Mouse (Mus musculus): ENCODE results near the gene Sncg. TPM values are rescaled to one million over a fixed set of nuclear protein-coding genes. Genes with fewer than 3 reads are reported as not detected.

Gene Sncg
- total and polyA plus RNA-seq, 3 experiments = 0.21 to 0.50 (median 0.27) TPM

GRCm38 (mm10) chr14:34326606-34327005, 48.0 kb downstream of the Sncg start:
- H3K4me3 ChIP-seq (replicated peaks in 1 of 3; ENCODE audit: low read depth in 2 of 3, low read length in 2 of 3, poor library complexity in 1 of 3) = no peak overlapping the region
- DNase-seq (ENCODE audit: extremely low read depth) = peak; percentile 35
- no peaks in the 10 kb centered on the region for H3K27me3 ChIP-seq (replicated peaks)
- H3K79me2 ChIP-seq (replicated peaks; ENCODE audit: control insufficient read depth, extremely low read depth, insufficient read depth, poor library complexity, severe bottlenecking) = no peaks in the 10 kb centered on the region
- dilution Hi-C loops (cut with MboI; ENCODE audit: extremely low pct_ligation_motif_present, extremely low pct_unique_long_range_greater_than_20kb, low sequenced_read_pairs) (no loop called here), in situ Hi-C loops (cut with MboI; ENCODE audit: low pct_ligation_motif_present, low pct_unique_long_range_greater_than_20kb, low sequenced_read_pairs) (no loop called here)
- peaks cover 44 to 80% of the 10 kb centered on the region in 2 experiments for H3K36me3 ChIP-seq (replicated peaks in 1 of 2; ENCODE audit: control insufficient read depth in 1 of 2, insufficient read depth in 1 of 2, low read length in 1 of 2)
- peaks cover 0 to 12% of the 10 kb centered on the region in 2 experiments; a peak in 1 of 4 replicates for H3K4me1 ChIP-seq (ENCODE audit: control insufficient read depth in 1 of 2, insufficient read depth in 2 of 2)
- no peak overlapping the region for H3K27ac ChIP-seq (ENCODE audit: insufficient read depth, low read depth)
- TF ChIP-seq USF1 (IDR thresholded peaks at IDR 0.05; ENCODE audit: low read depth, low read length) = no peak
- TF ChIP-seq IRF4 (IDR thresholded peaks at IDR 0.05; ENCODE audit: low read depth, low read length) = peak; percentile 55
- peak; percentile 62; the same call in 1 of the 2 replicates for TF ChIP-seq EP300 (IDR thresholded peaks at IDR 0.05; ENCODE audit: low read length)
- no peak overlapping the region for H3K9ac ChIP-seq (ENCODE audit: insufficient read depth, low read depth)
- no peaks in the 10 kb centered on the region for H3K9me3 ChIP-seq (replicated peaks; ENCODE audit: low read length)
- H3K4me2 ChIP-seq (ENCODE audit: insufficient read depth, low read depth, poor library complexity, severe bottlenecking) = no peak overlapping the region

- H3K27me3 ChIP-seq (replicated peaks) = no peaks in the 10 kb centered on the region
- H3K4me2 ChIP-seq (ENCODE audit: insufficient read depth, low read depth, poor library complexity, severe bottlenecking) = no peak overlapping the region
Measured at GRCm38 (mm10) chr14:34323576-34324085, 51.0 kb downstream of the Sncg start.

More at GRCm38 (mm10) chr14:34323576-34324085, 51.0 kb downstream of the Sncg start:
- TF ChIP-seq TBP (conservative IDR thresholded peaks at IDR 0.05; ENCODE audit: low read depth, low read length) (no peak), BHLHE40 (IDR thresholded peaks at IDR 0.05; ENCODE audit: low read depth, low read length) (no peak), POLR2AphosphoS2 (IDR thresholded peaks at IDR 0.05; ENCODE audit: low read depth, low read length) (no peak), GABPA (IDR thresholded peaks at IDR 0.05; ENCODE audit: insufficient replicate concordance, low read depth, low read length) (no peak), EP300 (IDR thresholded peaks at IDR 0.05; ENCODE audit: low read length) (no peak)
- Histone ChIP-seq H3K9ac (ENCODE audit: insufficient read depth, low read depth) (no peak overlapping the region), H3K4me1 (ENCODE audit: control insufficient read depth in 1 of 2, insufficient read depth in 2 of 2) (peaks cover 0 to 12% of the 10 kb centered on the region in 2 experiments; a peak in 1 of 4 replicates), H3K79me2 (replicated peaks; ENCODE audit: control insufficient read depth, extremely low read depth, insufficient read depth, poor library complexity, severe bottlenecking) (no peaks in the 10 kb centered on the region; the same call in 1 of the 2 replicates), H3K4me3 (replicated peaks in 1 of 3; ENCODE audit: low read depth in 2 of 3, low read length in 2 of 3, poor library complexity in 1 of 3) (no peak overlapping the region), H3K9me3 (replicated peaks; ENCODE audit: low read length) (no peaks in the 10 kb centered on the region), H3K36me3 (replicated peaks in 1 of 2; ENCODE audit: control insufficient read depth in 1 of 2, insufficient read depth in 1 of 2, low read length in 1 of 2) (peaks cover 34 to 77% of the 10 kb centered on the region in 2 experiments), H3K27ac (ENCODE audit: insufficient read depth, low read depth) (no peak overlapping the region)
- dilution Hi-C loops (cut with MboI; ENCODE audit: extremely low pct_ligation_motif_present, extremely low pct_unique_long_range_greater_than_20kb, low sequenced_read_pairs) = no loop called here
- in situ Hi-C loops (cut with MboI; ENCODE audit: low pct_ligation_motif_present, low pct_unique_long_range_greater_than_20kb, low sequenced_read_pairs) = no loop called here
- no peak for DNase-seq (ENCODE audit: extremely low read depth)

Other genes starting within 250 kb of the Sncg start
- 0.04 TPM in 2 replicates for gene Npy4r, start 222.3 kb downstream of the Sncg start, total RNA-seq (2012; rRNA removed)
- gene Npy4r, start 222.3 kb downstream of the Sncg start, total RNA-seq (2014; rRNA removed) = not detected in 2 replicates
- not detected in 2 replicates for gene Npy4r, start 222.3 kb downstream of the Sncg start, polyA plus RNA-seq (2012; ENCODE audit: insufficient read length, low read depth)
- 0.21 and 0.80 TPM in 2 replicates for gene Gprin2, start 173.1 kb downstream of the Sncg start, total RNA-seq (2012; rRNA removed)
- gene Gprin2, start 173.1 kb downstream of the Sncg start, total RNA-seq (2014; rRNA removed) = 0.01 and 0.04 TPM in 2 replicates
- gene Gprin2, start 173.1 kb downstream of the Sncg start, polyA plus RNA-seq (2012; ENCODE audit: insufficient read length, low read depth) = 0.05 and 0.16 TPM in 2 replicates
- not detected in 2 replicates for gene Syt15, start 155.2 kb downstream of the Sncg start, total RNA-seq (2012; rRNA removed)
- gene Syt15, start 155.2 kb downstream of the Sncg start, total RNA-seq (2014; rRNA removed) = not detected in 2 replicates
- gene Syt15, start 155.2 kb downstream of the Sncg start, polyA plus RNA-seq (2012; ENCODE audit: insufficient read length, low read depth) = 0.10 TPM in 1 of 2 replicates, not detected in the other
- gene Shld2, start 64.3 kb downstream of the Sncg start, total RNA-seq (2012; rRNA removed) = 13.4 and 13.9 TPM in 2 replicates
- 21.8 and 24.1 TPM in 2 replicates for gene Shld2, start 64.3 kb downstream of the Sncg start, total RNA-seq (2014; rRNA removed)
- 11.4 and 12.0 TPM in 2 replicates for gene Shld2, start 64.3 kb downstream of the Sncg start, polyA plus RNA-seq (2012; ENCODE audit: insufficient read length, low read depth)
- 87.3 and 89.9 TPM in 2 replicates for gene Glud1, start 64.1 kb downstream of the Sncg start, total RNA-seq (2012; rRNA removed)
- gene Glud1, start 64.1 kb downstream of the Sncg start, total RNA-seq (2014; rRNA removed) = 116 and 118 TPM in 2 replicates
- gene Glud1, start 64.1 kb downstream of the Sncg start, polyA plus RNA-seq (2012; ENCODE audit: insufficient read length, low read depth) = 134 and 143 TPM in 2 replicates
- gene Fam25c, start 19.4 kb downstream of the Sncg start, total RNA-seq (2012; rRNA removed) = not detected in 2 replicates
- gene Fam25c, start 19.4 kb downstream of the Sncg start, total RNA-seq (2014; rRNA removed) = not detected in 2 replicates
- gene Fam25c, start 19.4 kb downstream of the Sncg start, polyA plus RNA-seq (2012; ENCODE audit: insufficient read length, low read depth) = not detected in 2 replicates
- gene Mmrn2, start 676 bp upstream of the Sncg start, total RNA-seq (2012; rRNA removed) = 0.04 TPM in 1 of 2 replicates, not detected in the other
- gene Mmrn2, start 676 bp upstream of the Sncg start, total RNA-seq (2014; rRNA removed) = not detected in 2 replicates
- 0.06 and 0.10 TPM in 2 replicates for gene Mmrn2, start 676 bp upstream of the Sncg start, polyA plus RNA-seq (2012; ENCODE audit: insufficient read length, low read depth)
- 26.2 and 32.6 TPM in 2 replicates for gene Bmpr1a, start 128.6 kb upstream of the Sncg start, total RNA-seq (2012; rRNA removed)
- 46.7 and 47.9 TPM in 2 replicates for gene Bmpr1a, start 128.6 kb upstream of the Sncg start, total RNA-seq (2014; rRNA removed)
- 29.8 and 30.1 TPM in 2 replicates for gene Bmpr1a, start 128.6 kb upstream of the Sncg start, polyA plus RNA-seq (2012; ENCODE audit: insufficient read length, low read depth)
- 0.80 and 1.6 TPM in 2 replicates for gene 9230112D13Rik, start 148.0 kb upstream of the Sncg start, total RNA-seq (2012; rRNA removed)
- gene 9230112D13Rik, start 148.0 kb upstream of the Sncg start, total RNA-seq (2014; rRNA removed) = 1.7 and 2.6 TPM in 2 replicates
- 1.4 and 1.9 TPM in 2 replicates for gene 9230112D13Rik, start 148.0 kb upstream of the Sncg start, polyA plus RNA-seq (2012; ENCODE audit: insufficient read length, low read depth)
- gene Ldb3, start 213.9 kb upstream of the Sncg start, total RNA-seq (2012; rRNA removed) = 0.04 and 0.08 TPM in 2 replicates
- gene Ldb3, start 213.9 kb upstream of the Sncg start, total RNA-seq (2014; rRNA removed) = 0.04 TPM in 1 of 2 replicates, not detected in the other
- not detected in 2 replicates for gene Ldb3, start 213.9 kb upstream of the Sncg start, polyA plus RNA-seq (2012; ENCODE audit: insufficient read length, low read depth)
- not detected in 2 replicates for gene Opn4, start 225.4 kb upstream of the Sncg start, total RNA-seq (2012; rRNA removed)
- not detected in 2 replicates for gene Opn4, start 225.4 kb upstream of the Sncg start, total RNA-seq (2014; rRNA removed)
- gene Opn4, start 225.4 kb upstream of the Sncg start, polyA plus RNA-seq (2012; ENCODE audit: insufficient read length, low read depth) = not detected in 2 replicates